Mouse (Mus musculus) thymus, postnatal 10 days (tissue): ENCODE measurements around the gene Sstr1.

Experiments
- DNase-seq, 2 experiments: peaks; one replicate each; pipeline ENCODE4 v3.0.0; 2021; ENCODE audit warnings: low spot score in 2 of 2

Gene Sstr1

GRCm38 (mm10) chr12:58211163-58212071 lies at the start of gene Sstr1:
Gene Sstr1 (plus strand): TSS chr12:58211772.
- no peak for DNase-seq

- no peak for DNase-seq
Observed at GRCm38 (mm10) chr12:58198810-58199209, 12.8 kb upstream of the Sstr1 start.

- no peak for DNase-seq
Observed at GRCm38 (mm10) chr12:58201190-58201589, 10.4 kb upstream of the Sstr1 start.

GRCm38 (mm10) chr12:58207956-58208355 lies 3.6 kb upstream of the Sstr1 start:
- no peak for DNase-seq

- DNase-seq, result no peak
Observed at GRCm38 (mm10) chr12:58212261-58212923, 820 bp downstream of the Sstr1 start.

- DNase-seq, result no peak
Observed at GRCm38 (mm10) chr12:58212924-58213450, 1.4 kb downstream of the Sstr1 start.

- DNase-seq, result no peak
Observed at GRCm38 (mm10) chr12:58213451-58214288, 2.1 kb downstream of the Sstr1 start.

- DNase-seq, result no peak
Observed at GRCm38 (mm10) chr12:58214289-58215136, 2.9 kb downstream of the Sstr1 start.

GRCm38 (mm10) chr12:58216218-58216617 lies 4.6 kb downstream of the Sstr1 start:
- DNase-seq, result no peak

GRCm38 (mm10) chr12:58219078-58219477 lies 7.5 kb downstream of the Sstr1 start:
- DNase-seq, result no peak

- no peak for DNase-seq
Observed at GRCm38 (mm10) chr12:58225644-58226043, 14.1 kb downstream of the Sstr1 start.

GRCm38 (mm10) chr12:58232489-58232888 lies 20.9 kb downstream of the Sstr1 start:
- no peak for DNase-seq

GRCm38 (mm10) chr12:58251901-58252300 lies 40.3 kb downstream of the Sstr1 start:
- DNase-seq, result no peak
